Mouse (Mus musculus): Measurements from ENCODE around the gene Pde6h. TPM values are rescaled to one million over a fixed set of nuclear protein-coding genes. Genes with fewer than 3 reads are reported as not detected.
"Not testable (repeated sequence)": the region's sequence is repeated elsewhere in the genome, so short reads cannot be mapped to it uniquely, and the experiment has no call there.

The Pde6h gene
- polyA plus RNA-seq, 1 experiment from 2014 or later = 0.47 TPM

DNA sequence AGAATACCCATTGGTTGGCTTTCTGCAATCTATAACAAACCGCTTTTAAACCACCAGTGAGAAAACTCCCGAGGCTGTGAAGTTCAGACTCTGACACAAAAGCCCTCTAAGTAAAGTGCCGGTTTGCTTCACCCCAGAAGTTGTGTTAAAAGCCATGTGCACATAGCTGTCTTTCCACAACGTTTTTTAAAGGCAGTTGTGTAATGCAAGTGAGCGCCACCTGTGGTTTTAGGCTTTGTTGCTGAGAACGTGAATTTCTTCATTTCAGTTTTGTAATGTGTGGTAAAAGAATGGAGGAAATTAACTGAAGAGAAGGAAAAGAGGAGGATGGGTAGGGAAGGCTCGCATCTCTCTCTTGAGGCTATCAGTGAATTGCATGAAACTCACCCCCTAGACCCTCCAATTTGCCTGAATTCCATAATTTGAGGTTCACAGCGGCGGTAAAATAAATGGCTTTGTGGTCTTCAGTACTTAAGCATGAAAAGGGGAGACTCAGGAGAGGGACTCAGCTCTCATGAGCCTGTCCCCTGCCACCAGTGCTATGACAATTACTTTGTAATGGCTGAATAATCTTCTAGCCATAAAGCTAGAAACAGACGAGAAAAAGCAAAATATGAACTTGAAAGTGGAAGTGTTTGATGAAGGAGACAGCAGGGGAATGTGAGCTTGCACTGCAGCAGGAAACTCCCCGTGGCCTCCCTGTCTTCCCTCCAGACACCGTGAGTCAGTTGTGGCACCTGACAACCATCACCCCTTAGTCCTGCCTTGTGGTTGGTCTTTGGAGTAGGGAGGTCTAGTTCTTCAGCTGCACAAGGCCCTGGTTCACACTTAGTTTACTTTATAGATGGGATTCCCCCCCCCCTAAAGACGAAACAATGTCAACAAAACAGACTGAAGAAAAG lies 41.2 kb downstream of the Pde6h start:
- H3K36me3 ChIP-seq = no peaks in the 10 kb centered on the region
- H3K9me3 ChIP-seq = no peaks in the 10 kb centered on the region
- no peaks in the 10 kb centered on the region for H3K27me3 ChIP-seq
- H3K9ac ChIP-seq = no peak overlapping the region
- 61% methylated on average over 13 of the region's 13 CpGs for WGBS
- H3K4me1 ChIP-seq = no peaks in the 10 kb centered on the region
- no peak overlapping the region for H3K27ac ChIP-seq
- no peak overlapping the region for H3K4me2 ChIP-seq
- no peak overlapping the region for H3K4me3 ChIP-seq
- ATAC-seq (ENCODE audit: borderline replicate concordance, extremely low read depth, low FRiP score, low TSS enrichment) = no peak

DNA sequence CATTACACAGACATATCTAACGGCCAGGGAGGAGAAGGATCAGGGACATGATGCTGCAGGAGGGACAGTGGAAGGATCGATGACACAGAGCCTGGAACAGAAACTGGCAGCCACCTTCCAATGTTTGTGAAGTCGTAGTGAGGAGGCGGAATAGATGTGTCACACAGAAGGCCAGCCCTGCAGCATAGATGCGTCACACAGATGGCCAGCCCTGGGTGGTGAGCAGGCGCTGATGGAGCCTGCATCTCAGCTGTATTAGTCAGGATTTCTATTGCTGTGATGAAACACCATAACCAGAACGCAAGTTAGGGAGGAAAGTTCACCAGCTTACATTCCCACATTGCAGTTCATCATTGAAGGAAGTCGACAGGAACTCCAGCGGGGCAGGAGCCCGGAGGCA lies 42.3 kb downstream of the Pde6h start:
- H3K27me3 ChIP-seq = no peaks in the 10 kb centered on the region
- H3K4me3 ChIP-seq = no peak overlapping the region
- ATAC-seq (ENCODE audit: borderline replicate concordance, extremely low read depth, low FRiP score, low TSS enrichment) = no peak
- H3K36me3 ChIP-seq = no peaks in the 10 kb centered on the region
- no peaks in the 10 kb centered on the region for H3K9me3 ChIP-seq
- no peak overlapping the region for H3K27ac ChIP-seq
- no peak overlapping the region for H3K4me2 ChIP-seq
- 55% methylated on average over 10 of the region's 10 CpGs for WGBS
- H3K4me1 ChIP-seq = no peaks in the 10 kb centered on the region
- H3K9ac ChIP-seq = no peak overlapping the region

DNA sequence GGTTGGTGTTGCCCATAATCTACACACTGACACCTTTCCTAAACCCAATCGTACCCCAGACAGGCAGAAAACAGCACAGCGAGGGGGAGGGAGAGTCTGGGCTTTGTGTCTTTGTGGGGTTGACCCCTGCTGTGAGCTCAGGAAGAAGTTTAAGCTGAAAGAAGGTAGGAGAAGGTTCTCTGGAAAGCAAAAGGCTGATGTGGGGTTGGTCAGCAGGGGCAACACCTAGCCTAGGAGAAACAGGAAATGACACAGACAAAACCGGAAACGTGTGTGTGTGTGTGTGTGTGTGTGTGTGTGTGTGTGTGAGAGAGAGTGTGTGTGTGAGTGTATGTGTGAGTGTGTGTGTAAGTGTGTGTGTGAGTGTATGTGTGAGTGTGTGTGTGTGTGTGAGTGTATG lies 43.8 kb downstream of the Pde6h start:
- no peak overlapping the region for H3K4me2 ChIP-seq
- 59% methylated on average over 4 of the region's 4 CpGs for whole genome bisulfite sequencing
- H3K4me3 ChIP-seq = no peak overlapping the region
- no peak overlapping the region for H3K27ac ChIP-seq
- no peaks in the 10 kb centered on the region for H3K27me3 ChIP-seq
- no peak for ATAC-seq (ENCODE audit: borderline replicate concordance, extremely low read depth, low FRiP score, low TSS enrichment)
- no peaks in the 10 kb centered on the region for H3K36me3 ChIP-seq
- no peaks in the 10 kb centered on the region for H3K4me1 ChIP-seq
- no peaks in the 10 kb centered on the region for H3K9me3 ChIP-seq
- no peak overlapping the region for H3K9ac ChIP-seq

DNA sequence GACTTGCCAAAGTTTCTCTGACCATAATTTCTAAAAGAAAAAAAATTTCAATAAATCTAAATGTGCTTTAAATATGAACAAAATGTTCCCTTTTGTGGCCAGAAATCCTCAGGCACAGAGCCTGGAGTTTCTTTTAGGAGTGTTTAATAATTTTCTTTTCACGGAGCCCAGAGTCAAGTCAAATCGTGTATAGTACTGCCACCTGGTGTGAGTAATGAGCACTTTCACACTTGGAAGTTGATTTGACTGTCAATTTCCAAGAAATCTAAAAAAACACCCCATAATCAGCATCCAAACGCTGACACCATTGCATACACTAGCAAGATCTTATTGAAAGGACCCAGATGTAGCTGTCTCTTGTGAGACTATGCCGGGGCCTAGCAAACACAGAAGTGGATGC lies 45.2 kb downstream of the Pde6h start:
- not testable (repeated sequence) for H3K4me1 ChIP-seq, H3K9me3 ChIP-seq, H3K9ac ChIP-seq, H3K4me2 ChIP-seq, H3K36me3 ChIP-seq, H3K4me3 ChIP-seq, H3K27me3 ChIP-seq
- H3K27ac ChIP-seq = peak overlapping the region; percentile 42; the same call in 1 of the 2 replicates
- WGBS = 17% methylated on average over 4 of the region's 4 CpGs
- ATAC-seq (ENCODE audit: borderline replicate concordance, extremely low read depth, low FRiP score, low TSS enrichment) = 0 out of 2 replicates have a peak, but pooled peaks have one; percentile 62

DNA sequence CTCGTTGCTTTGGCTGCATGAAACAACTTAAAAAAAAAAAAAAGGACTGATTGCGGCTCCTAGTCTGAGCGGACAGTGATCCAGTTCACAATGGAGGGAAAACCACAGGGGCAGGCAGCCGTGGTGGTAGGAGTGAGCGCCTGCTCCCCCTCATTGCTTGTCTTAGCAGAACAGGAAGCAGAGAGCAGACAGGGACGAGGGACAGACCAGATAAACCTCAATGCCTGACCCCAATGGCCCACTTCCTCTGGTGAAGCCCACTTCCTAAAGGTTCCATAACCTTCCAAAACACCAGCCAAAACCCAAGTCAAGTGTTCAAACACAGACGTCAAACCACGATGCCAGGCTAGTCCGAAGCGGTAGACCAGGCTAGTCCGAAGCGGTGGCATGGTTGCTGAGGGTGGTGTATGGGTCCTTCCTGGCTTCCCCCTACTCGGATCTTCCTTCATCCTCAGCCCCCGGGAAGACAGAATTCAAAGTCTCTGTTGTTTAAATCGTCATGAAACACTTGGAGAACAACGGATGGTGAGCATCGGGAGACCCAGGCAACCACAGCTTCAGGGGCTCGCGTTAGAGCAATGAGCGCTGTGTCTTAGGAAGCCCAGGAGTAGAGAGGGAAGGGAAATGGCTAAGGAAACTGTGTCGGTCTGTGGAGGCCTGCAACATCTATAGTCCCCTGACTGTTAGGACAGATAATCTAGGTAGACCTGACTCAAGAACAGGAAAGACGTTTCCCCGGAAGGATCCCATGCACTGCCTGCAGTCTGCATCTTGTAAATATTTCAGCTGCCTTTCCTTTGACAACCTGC lies 55.8 kb downstream of the Pde6h start:
- no peak overlapping the region for H3K4me2 ChIP-seq
- ATAC-seq (ENCODE audit: borderline replicate concordance, extremely low read depth, low FRiP score, low TSS enrichment) = no peak

DNA sequence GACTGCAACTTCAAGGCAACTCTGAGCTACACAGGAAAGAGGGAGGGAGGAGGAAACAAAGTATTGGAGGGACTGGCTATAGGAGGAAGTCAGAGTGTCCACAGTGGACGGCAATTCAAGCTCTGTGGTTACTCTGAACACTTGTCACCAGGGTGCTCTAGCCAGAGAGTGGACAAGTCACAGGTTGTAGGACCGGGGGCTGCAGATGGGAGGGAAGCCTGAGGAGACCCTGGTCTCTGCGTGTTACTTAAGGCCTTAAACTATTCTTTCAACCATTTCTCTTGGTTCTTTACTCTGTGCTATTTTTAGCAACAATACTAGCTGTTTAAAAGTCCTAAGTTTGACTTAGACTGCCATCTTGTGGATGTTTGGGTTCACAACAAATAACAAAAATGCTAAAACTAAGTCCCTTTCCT lies 56.7 kb downstream of the Pde6h start:
- peak overlapping the region; percentile 36; the same call in 1 of the 2 replicates for H3K4me2 ChIP-seq
- peak overlapping the region; percentile 63 for H3K27ac ChIP-seq
- no peaks in the 10 kb centered on the region for H3K36me3 ChIP-seq
- peak; percentile 75 for ATAC-seq (ENCODE audit: borderline replicate concordance, extremely low read depth, low FRiP score, low TSS enrichment)
- WGBS = 15% methylated on average over 3 of the region's 3 CpGs
- peaks cover 6% of the 10 kb centered on the region for H3K4me1 ChIP-seq
- H3K27me3 ChIP-seq = no peaks in the 10 kb centered on the region
- H3K9me3 ChIP-seq = no peaks in the 10 kb centered on the region
- H3K9ac ChIP-seq = no peak overlapping the region
- no peak overlapping the region for H3K4me3 ChIP-seq

More for the DNA sequence above, 55.8 kb downstream of the Pde6h start:
- WGBS = 74% methylated on average over 23 of the region's 23 CpGs
- Histone ChIP-seq H3K9me3 (no peaks in the 10 kb centered on the region), H3K27me3 (no peaks in the 10 kb centered on the region), H3K9ac (no peak overlapping the region), H3K27ac (peak overlapping the region; percentile 63), H3K4me1 (peaks cover 6% of the 10 kb centered on the region), H3K4me3 (no peak overlapping the region), H3K36me3 (no peaks in the 10 kb centered on the region)

DNA sequence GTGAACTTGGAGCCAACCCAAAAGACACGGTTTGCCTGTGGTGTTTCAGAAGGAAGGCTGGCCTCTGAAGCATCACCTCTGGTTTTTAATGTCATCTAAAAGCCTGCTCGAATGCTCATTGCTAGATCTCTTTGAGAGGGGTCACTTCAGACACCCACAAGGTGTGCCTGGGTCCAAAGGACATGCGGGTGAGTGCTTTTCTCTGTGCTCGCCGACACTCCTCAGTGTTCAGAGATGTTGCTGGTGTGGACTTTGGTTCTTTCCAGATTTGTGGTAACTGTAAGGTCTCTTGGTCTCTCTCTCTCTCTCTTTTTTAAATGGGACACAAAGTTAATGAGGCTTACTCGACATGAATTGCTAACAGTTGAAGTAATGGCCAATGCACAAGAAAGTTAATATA lies 58.9 kb downstream of the Pde6h start:
- H3K4me2 ChIP-seq = no peak overlapping the region
- H3K27ac ChIP-seq = no peak overlapping the region
- no peaks in the 10 kb centered on the region for H3K9me3 ChIP-seq
- no peak overlapping the region for H3K4me3 ChIP-seq
- peaks cover 6% of the 10 kb centered on the region for H3K4me1 ChIP-seq
- no peaks in the 10 kb centered on the region for H3K36me3 ChIP-seq
- ATAC-seq (ENCODE audit: borderline replicate concordance, extremely low read depth, low FRiP score, low TSS enrichment) = no peak
- H3K9ac ChIP-seq = no peak overlapping the region
- WGBS = 68% methylated on average over 6 of the region's 6 CpGs
- no peaks in the 10 kb centered on the region for H3K27me3 ChIP-seq

DNA sequence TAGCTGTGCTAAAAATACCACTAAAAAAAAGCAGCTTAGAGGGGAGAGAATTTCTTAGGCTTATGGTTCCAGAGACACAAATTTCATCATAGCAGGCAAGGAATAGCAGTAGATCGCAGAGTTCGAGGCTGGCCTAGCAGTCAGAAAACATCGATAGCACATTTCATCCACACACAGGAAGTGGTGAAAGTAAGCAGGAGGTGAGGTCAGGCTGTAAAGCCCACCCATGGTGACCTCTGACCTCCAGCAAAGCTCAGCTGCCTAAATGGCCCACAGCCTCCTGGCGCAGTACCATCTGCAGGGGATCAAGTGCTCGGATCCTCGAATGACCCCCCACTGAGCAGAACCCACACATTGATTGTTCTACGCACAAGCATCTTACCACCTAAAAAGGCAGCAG lies 59.6 kb downstream of the Pde6h start:
- Histone ChIP-seq H3K4me1 (peaks cover 6% of the 10 kb centered on the region), H3K9ac (no peak overlapping the region), H3K4me2 (no peak overlapping the region), H3K27ac (no peak overlapping the region), H3K27me3 (no peaks in the 10 kb centered on the region), H3K4me3 (no peak overlapping the region), H3K36me3 (no peaks in the 10 kb centered on the region), H3K9me3 (no peaks in the 10 kb centered on the region)
- WGBS = 64% methylated on average over 7 of the region's 7 CpGs
- no peak for ATAC-seq (ENCODE audit: borderline replicate concordance, extremely low read depth, low FRiP score, low TSS enrichment)

DNA sequence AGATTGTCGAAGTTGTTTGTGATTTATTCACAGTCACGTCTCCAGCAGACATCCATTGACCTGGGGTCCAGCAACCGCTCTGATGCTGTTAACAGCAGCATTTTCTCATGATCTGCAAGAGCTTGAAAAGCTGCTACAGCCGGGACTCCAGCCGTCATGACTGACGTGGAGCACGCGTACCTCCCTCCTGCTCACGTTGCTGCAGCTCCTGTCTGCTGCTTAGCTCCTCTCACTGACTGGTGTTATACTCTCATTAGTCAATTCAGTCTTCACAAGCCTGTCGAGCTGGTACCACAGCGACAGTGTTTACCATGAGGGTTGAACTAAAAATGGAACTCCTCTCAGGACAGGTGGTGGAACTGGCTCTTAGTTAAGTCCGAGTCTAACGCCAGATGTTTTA lies 62.4 kb downstream of the Pde6h start:
- H3K27ac ChIP-seq = no peak overlapping the region
- no peak overlapping the region for H3K4me3 ChIP-seq
- peaks cover 7% of the 10 kb centered on the region; the same call in 1 of the 2 replicates for H3K4me1 ChIP-seq
- ATAC-seq (ENCODE audit: borderline replicate concordance, extremely low read depth, low FRiP score, low TSS enrichment) = no peak
- peak overlapping the region; percentile 5; the same call in 1 of the 2 replicates for H3K4me2 ChIP-seq
- H3K27me3 ChIP-seq = no peaks in the 10 kb centered on the region
- H3K9me3 ChIP-seq = no peaks in the 10 kb centered on the region
- WGBS = 19% methylated on average over 13 of the region's 13 CpGs
- H3K9ac ChIP-seq = no peak overlapping the region
- no peaks in the 10 kb centered on the region for H3K36me3 ChIP-seq

DNA sequence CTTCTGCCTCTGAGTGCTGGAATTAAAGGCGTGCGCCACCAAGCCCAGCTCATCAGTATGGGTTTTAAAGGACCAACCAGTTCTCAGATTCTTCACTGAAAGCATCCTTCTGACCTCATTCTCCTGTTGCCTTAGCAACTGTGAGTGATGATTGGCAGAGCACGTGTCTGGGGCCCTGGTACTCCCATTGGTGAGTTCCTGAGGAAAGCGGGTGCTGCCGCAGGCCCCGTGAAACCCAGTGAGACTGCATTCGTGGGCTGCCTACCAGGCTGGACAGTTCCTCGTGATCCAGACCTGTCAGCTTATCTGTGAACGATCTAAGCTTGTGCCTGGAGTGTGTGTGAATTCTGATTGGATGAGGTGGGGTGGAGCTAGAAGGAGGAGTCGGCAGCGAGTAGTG lies 63.1 kb downstream of the Pde6h start:
- H3K9ac ChIP-seq = no peak overlapping the region
- no peaks in the 10 kb centered on the region for H3K36me3 ChIP-seq
- no peaks in the 10 kb centered on the region for H3K9me3 ChIP-seq
- no peak overlapping the region for H3K27ac ChIP-seq
- no peak overlapping the region for H3K4me3 ChIP-seq
- WGBS = 46% methylated on average over 11 of the region's 11 CpGs
- no peak overlapping the region for H3K4me2 ChIP-seq
- no peaks in the 10 kb centered on the region for H3K27me3 ChIP-seq
- no peak for ATAC-seq (ENCODE audit: borderline replicate concordance, extremely low read depth, low FRiP score, low TSS enrichment)
- peaks cover 7% of the 10 kb centered on the region; the same call in 1 of the 2 replicates for H3K4me1 ChIP-seq

DNA sequence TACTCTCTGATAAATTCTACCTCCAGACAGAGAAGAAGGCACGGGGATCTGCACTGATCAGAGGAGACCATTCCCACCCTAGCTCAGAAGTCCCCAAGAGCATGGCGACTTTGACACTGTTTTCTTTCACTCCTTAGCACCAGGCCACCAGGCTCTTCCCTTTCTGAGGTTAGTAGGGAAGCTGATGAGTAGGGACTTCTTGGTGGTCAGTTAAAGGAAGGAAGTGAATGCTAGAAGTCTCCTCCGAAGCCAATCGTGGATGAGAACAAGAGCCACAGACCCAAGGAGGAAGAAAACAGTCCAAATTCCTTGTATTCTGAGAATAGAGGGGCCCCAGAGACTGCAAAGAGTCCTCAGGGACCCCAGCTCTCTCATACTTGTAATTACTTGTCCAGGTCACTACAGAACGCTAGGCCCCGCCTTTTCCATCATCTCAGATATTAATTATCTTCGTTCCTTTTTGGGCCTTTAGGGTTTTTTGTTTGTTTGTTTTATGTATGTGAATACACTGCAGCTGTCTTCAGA lies 65.0 kb downstream of the Pde6h start:
- WGBS = 79% methylated on average over 7 of the region's 7 CpGs
- no peak for ATAC-seq (ENCODE audit: borderline replicate concordance, extremely low read depth, low FRiP score, low TSS enrichment)
- Histone ChIP-seq H3K4me3 (no peak overlapping the region), H3K9me3 (no peaks in the 10 kb centered on the region), H3K36me3 (no peaks in the 10 kb centered on the region), H3K9ac (no peak overlapping the region), H3K27ac (no peak overlapping the region), H3K4me1 (peaks cover 7% of the 10 kb centered on the region; the same call in 1 of the 2 replicates), H3K27me3 (no peaks in the 10 kb centered on the region), H3K4me2 (no peak overlapping the region)
